Mouse (Mus musculus) neural tube, embryonic 13.5 days (tissue): Measurements from ENCODE around the gene Rapgef5. TPM values are rescaled to one million over a fixed set of nuclear protein-coding genes. Genes with fewer than 3 reads are reported as not detected.

ENCODE experiments used
- ATAC-seq: fragments of 200-750 bp; cut with Nextera tagmentation; 2 replicates; pipeline ENCODE4 v1.8.0; 2017; ENCODE audit warnings: low read depth, mild to moderate bottlenecking, moderate TSS enrichment, moderate library complexity
- H3K27ac ChIP-seq: fragments of 300-500 bp; sonication (generic); replicated peaks from 2 replicates; pipeline ENCODE4 v1.5.1; 2015; ENCODE audit warnings: moderate library complexity, mild to moderate bottlenecking, inconsistent platforms
- H3K27me3 ChIP-seq: fragments of 300-500 bp; sonication (generic); 2 replicates; pipeline ENCODE4 v1.6.1; 2015; ENCODE audit warnings: mild to moderate bottlenecking, inconsistent platforms
- H3K36me3 ChIP-seq: fragments of 300-500 bp; sonication (generic); 2 replicates; pipeline ENCODE4 v1.6.1; 2015; ENCODE audit warnings: mild to moderate bottlenecking, inconsistent platforms
- H3K4me1 ChIP-seq: fragments of 300-500 bp; sonication (generic); replicated peaks from 2 replicates; pipeline ENCODE4 v1.6.1; 2015; ENCODE audit warnings: inconsistent platforms
- H3K4me2 ChIP-seq: fragments of 300-500 bp; sonication (generic); 2 replicates; pipeline ENCODE4 v1.6.1; 2015; ENCODE audit warnings: inconsistent platforms, mild to moderate bottlenecking, moderate library complexity
- H3K4me3 ChIP-seq: fragments of 300-500 bp; sonication (generic); 2 replicates; pipeline ENCODE4 v1.5.1; 2015; ENCODE audit warnings: mild to moderate bottlenecking, inconsistent platforms
- H3K9ac ChIP-seq: fragments of 300-500 bp; sonication (generic); 2 replicates; pipeline ENCODE4 v1.6.1; 2015; ENCODE audit warnings: moderate library complexity, mild to moderate bottlenecking, inconsistent platforms
- H3K9me3 ChIP-seq: fragments of 300-500 bp; sonication (generic); 2 replicates; pipeline ENCODE4 v1.6.1; 2016; ENCODE audit warnings: inconsistent platforms
- WGBS: fragments of 180-500 bp; shearing (Covaris S2); methylation state at CpG from one replicate; pipeline ENCODE4 v1.1.7; 2015; 5-methylcytosine and 5-hydroxymethylcytosine counted together
- polyA plus RNA-seq: library from polyadenylated mRNA; unstranded; fragments of >200 nt; fragmentation: Nextera tagmentation; extraction: Ambion mirVana; gene quantifications from 2 replicates; pipeline ENCODE4 v1.2.1, GENCODE M21; 2015

Rapgef5 gene
- polyA plus RNA-seq, 1 experiment from 2014 or later: 32.9 TPM

GRCm38 (mm10) chr12:117709280-117709679, 193.0 kb downstream of the Rapgef5 start:
- Histone ChIP-seq H3K4me1 (peaks cover 33% of the 10 kb centered on the region), H3K27ac (0 out of 2 replicates have a peak overlapping the region, but pooled peaks have one; percentile 46), H3K36me3 (0 out of 2 replicates have a peak, but pooled peaks cover 4% of the 10 kb centered on the region), H3K4me2 (0 out of 2 replicates have a peak overlapping the region, but pooled peaks have one; percentile 17), H3K4me3 (no peak overlapping the region), H3K27me3 (no peaks in the 10 kb centered on the region), H3K9ac (no peak overlapping the region), H3K9me3 (no peaks in the 10 kb centered on the region)
- 46% methylated on average over 12 of the region's 12 CpGs for WGBS
- no peak for ATAC-seq

GRCm38 (mm10) chr12:117712474-117712873, 196.2 kb downstream of the Rapgef5 start:
- ATAC-seq: no peak
- H3K9ac ChIP-seq: no peak overlapping the region
- 86% methylated on average over 6 of the region's 6 CpGs for WGBS

GRCm38 (mm10) chr12:117713616-117714015, 197.3 kb downstream of the Rapgef5 start:
- Histone ChIP-seq H3K27me3 (no peaks in the 10 kb centered on the region), H3K9ac (no peak overlapping the region), H3K4me3 (no peak overlapping the region), H3K27ac (peak overlapping the region; percentile 38), H3K4me2 (no peak overlapping the region), H3K9me3 (no peaks in the 10 kb centered on the region), H3K4me1 (peaks cover 25% of the 10 kb centered on the region), H3K36me3 (0 out of 2 replicates have a peak, but pooled peaks cover 4% of the 10 kb centered on the region)
- ATAC-seq: no peak
- 20% methylated on average over 6 of the region's 6 CpGs for WGBS

More at GRCm38 (mm10) chr12:117712474-117712873, 196.2 kb downstream of the Rapgef5 start:
- no peaks in the 10 kb centered on the region for H3K27me3 ChIP-seq
- H3K4me2 ChIP-seq: no peak overlapping the region
- no peak overlapping the region for H3K27ac ChIP-seq
- no peaks in the 10 kb centered on the region for H3K9me3 ChIP-seq
- 0 out of 2 replicates have a peak, but pooled peaks cover 4% of the 10 kb centered on the region for H3K36me3 ChIP-seq
- H3K4me1 ChIP-seq: peaks cover 26% of the 10 kb centered on the region
- no peak overlapping the region for H3K4me3 ChIP-seq

GRCm38 (mm10) chr12:117720794-117721747, 204.8 kb downstream of the Rapgef5 start:
- H3K27ac ChIP-seq: peak overlapping the region; percentile 64
- no peak overlapping the region for H3K4me2 ChIP-seq
- H3K9ac ChIP-seq: no peak overlapping the region
- no peaks in the 10 kb centered on the region for H3K9me3 ChIP-seq
- peak; percentile 78 for ATAC-seq
- H3K4me1 ChIP-seq: peaks cover 16% of the 10 kb centered on the region
- H3K27me3 ChIP-seq: no peaks in the 10 kb centered on the region
- WGBS: 34% methylated on average over 14 of the region's 14 CpGs
- peaks cover 25% of the 10 kb centered on the region for H3K36me3 ChIP-seq
- H3K4me3 ChIP-seq: no peak overlapping the region

- H3K27ac ChIP-seq: peak overlapping the region; percentile 29; the same call in 1 of the 2 replicates
Observed at GRCm38 (mm10) chr12:117721748-117722150, 205.5 kb downstream of the Rapgef5 start.

GRCm38 (mm10) chr12:117725011-117725410, 208.7 kb downstream of the Rapgef5 start:
- H3K36me3 ChIP-seq: peaks cover 35% of the 10 kb centered on the region
- H3K27ac ChIP-seq: no peak overlapping the region
- H3K9me3 ChIP-seq: no peaks in the 10 kb centered on the region
- no peak for ATAC-seq
- no peak overlapping the region for H3K4me2 ChIP-seq
- 95% methylated on average over 4 of the region's 4 CpGs for WGBS
- no peak overlapping the region for H3K9ac ChIP-seq
- no peaks in the 10 kb centered on the region for H3K27me3 ChIP-seq
- H3K4me1 ChIP-seq: peaks cover 31% of the 10 kb centered on the region
- H3K4me3 ChIP-seq: no peak overlapping the region

More at GRCm38 (mm10) chr12:117721748-117722150, 205.5 kb downstream of the Rapgef5 start:
- 37% methylated on average over 6 of the region's 6 CpGs for WGBS
- H3K9ac ChIP-seq: no peak overlapping the region
- peaks cover 16% of the 10 kb centered on the region for H3K4me1 ChIP-seq
- H3K27me3 ChIP-seq: no peaks in the 10 kb centered on the region
- H3K9me3 ChIP-seq: no peaks in the 10 kb centered on the region
- no peak overlapping the region for H3K4me3 ChIP-seq
- H3K36me3 ChIP-seq: peaks cover 32% of the 10 kb centered on the region
- H3K4me2 ChIP-seq: no peak overlapping the region
- ATAC-seq: peak; percentile 40; the same call in 1 of the 2 replicates

GRCm38 (mm10) chr12:117727481-117728177, 211.3 kb downstream of the Rapgef5 start:
- Histone ChIP-seq H3K4me3 (no peak overlapping the region), H3K36me3 (peaks cover 39% of the 10 kb centered on the region), H3K27ac (peak overlapping the region; percentile 65), H3K9ac (no peak overlapping the region), H3K4me1 (peaks cover 19% of the 10 kb centered on the region), H3K4me2 (no peak overlapping the region), H3K9me3 (no peaks in the 10 kb centered on the region), H3K27me3 (no peaks in the 10 kb centered on the region)
- no peak for ATAC-seq
- 79% methylated on average over 8 of the region's 8 CpGs for WGBS

- H3K9ac ChIP-seq: no peak overlapping the region
- H3K27ac ChIP-seq: peak overlapping the region; percentile 65
- H3K4me3 ChIP-seq: no peak overlapping the region
- no peak overlapping the region for H3K4me2 ChIP-seq
- peaks cover 39% of the 10 kb centered on the region for H3K36me3 ChIP-seq
- no peaks in the 10 kb centered on the region for H3K27me3 ChIP-seq
- peaks cover 25% of the 10 kb centered on the region for H3K4me1 ChIP-seq
- 18% methylated on average over 3 of the region's 3 CpGs for WGBS
- no peaks in the 10 kb centered on the region for H3K9me3 ChIP-seq
- peak; percentile 47; the same call in 1 of the 2 replicates for ATAC-seq
Observed at GRCm38 (mm10) chr12:117728178-117728611, 211.9 kb downstream of the Rapgef5 start.

GRCm38 (mm10) chr12:117733611-117734010, 217.3 kb downstream of the Rapgef5 start:
- no peak overlapping the region for H3K9ac ChIP-seq
- no peak overlapping the region for H3K4me2 ChIP-seq
- ATAC-seq: no peak
- no peaks in the 10 kb centered on the region for H3K9me3 ChIP-seq
- peaks cover 44% of the 10 kb centered on the region for H3K4me1 ChIP-seq
- peaks cover 21% of the 10 kb centered on the region for H3K36me3 ChIP-seq
- no peaks in the 10 kb centered on the region for H3K27me3 ChIP-seq
- H3K4me3 ChIP-seq: no peak overlapping the region
- H3K27ac ChIP-seq: no peak overlapping the region

- no peaks in the 10 kb centered on the region for H3K9me3 ChIP-seq
- no peak for ATAC-seq
- peaks cover 50% of the 10 kb centered on the region for H3K4me1 ChIP-seq
- WGBS: 94% methylated on average over 3 of the region's 3 CpGs
- H3K27me3 ChIP-seq: no peaks in the 10 kb centered on the region
- H3K4me3 ChIP-seq: no peak overlapping the region
- peaks cover 28% of the 10 kb centered on the region for H3K36me3 ChIP-seq
- no peak overlapping the region for H3K9ac ChIP-seq
- H3K4me2 ChIP-seq: no peak overlapping the region
- peak overlapping the region; percentile 78 for H3K27ac ChIP-seq
Observed at GRCm38 (mm10) chr12:117736130-117736529, 219.9 kb downstream of the Rapgef5 start.

- ATAC-seq: peak; percentile 91
- no peak overlapping the region for H3K4me3 ChIP-seq
- peaks cover 20% of the 10 kb centered on the region for H3K36me3 ChIP-seq
- H3K27me3 ChIP-seq: no peaks in the 10 kb centered on the region
- H3K9ac ChIP-seq: 0 out of 2 replicates have a peak overlapping the region, but pooled peaks have one; percentile 1
- H3K4me2 ChIP-seq: no peak overlapping the region
- H3K27ac ChIP-seq: peak overlapping the region; percentile 78
- H3K9me3 ChIP-seq: no peaks in the 10 kb centered on the region
- peaks cover 58% of the 10 kb centered on the region for H3K4me1 ChIP-seq
- WGBS: 15% methylated on average over 2 of the region's 2 CpGs
Observed at GRCm38 (mm10) chr12:117736928-117737327, 220.6 kb downstream of the Rapgef5 start.
